Mouse (Mus musculus): ENCODE results near the gene Ufc1. TPM values are rescaled to one million over a fixed set of nuclear protein-coding genes. Genes with fewer than 3 reads are reported as not detected.

Gene Ufc1
- polyA plus RNA-seq, 1 experiment from 2014 or later = 112 TPM

- 0 out of 2 replicates have a peak overlapping the region, but pooled peaks have one; percentile 14 for H3K27ac ChIP-seq
- 89% methylated on average over 20 of the region's 20 CpGs for WGBS
- ATAC-seq = no peak
- H3K27me3 ChIP-seq = no peaks in the 10 kb centered on the region
- H3K9me3 ChIP-seq = no peaks in the 10 kb centered on the region
- H3K36me3 ChIP-seq = peaks cover 61% of the 10 kb centered on the region
- no peak overlapping the region for H3K4me3 ChIP-seq (replicated peaks)
- H3K4me2 ChIP-seq (replicated peaks) = no peak overlapping the region
- H3K4me1 ChIP-seq (replicated peaks) = peaks cover 46% of the 10 kb centered on the region
- H3K9ac ChIP-seq (replicated peaks) = peak overlapping the region; percentile 19; the same call in 1 of the 2 replicates
These were observed 9.5 kb downstream of the Ufc1 start for GRCm38 (mm10) chr1:171285096-171285892.

GRCm38 (mm10) chr1:171284491-171284890 is 10.3 kb downstream of the Ufc1 start:
- no peaks in the 10 kb centered on the region for H3K9me3 ChIP-seq

GRCm38 (mm10) chr1:171283188-171284160 is 11.3 kb downstream of the Ufc1 start:
- Histone ChIP-seq H3K9ac (replicated peaks) (no peak overlapping the region), H3K4me3 (replicated peaks) (no peak overlapping the region), H3K9me3 (no peaks in the 10 kb centered on the region), H3K27me3 (no peaks in the 10 kb centered on the region), H3K4me1 (replicated peaks) (peaks cover 56% of the 10 kb centered on the region), H3K27ac (no peak overlapping the region), H3K36me3 (peaks cover 48% of the 10 kb centered on the region), H3K4me2 (replicated peaks) (no peak overlapping the region)
- WGBS = 94% methylated on average over 18 of the region's 18 CpGs
- ATAC-seq = no peak

More at GRCm38 (mm10) chr1:171284491-171284890, 10.3 kb downstream of the Ufc1 start:
- Histone ChIP-seq H3K4me1 (replicated peaks) (peaks cover 54% of the 10 kb centered on the region), H3K27me3 (no peaks in the 10 kb centered on the region), H3K4me3 (replicated peaks) (no peak overlapping the region), H3K36me3 (peaks cover 55% of the 10 kb centered on the region), H3K9ac (replicated peaks) (no peak overlapping the region), H3K27ac (no peak overlapping the region), H3K4me2 (replicated peaks) (no peak overlapping the region)
- ATAC-seq = no peak
- 93% methylated on average over 15 of the region's 15 CpGs for WGBS

- Histone ChIP-seq H3K27me3 (no peaks in the 10 kb centered on the region), H3K9me3 (no peaks in the 10 kb centered on the region), H3K4me3 (replicated peaks) (peak overlapping the region; percentile 66), H3K27ac (peak overlapping the region; percentile 75; the same call in 1 of the 2 replicates), H3K36me3 (peaks cover 58% of the 10 kb centered on the region), H3K4me2 (replicated peaks) (peak overlapping the region; percentile 63), H3K4me1 (replicated peaks) (peaks cover 50% of the 10 kb centered on the region), H3K9ac (replicated peaks) (no peak overlapping the region)
- no peak for ATAC-seq
- WGBS = 76% methylated on average over 18 of the region's 18 CpGs
These were observed 12.6 kb downstream of the Ufc1 start for GRCm38 (mm10) chr1:171282086-171282805.

- Histone ChIP-seq H3K27ac (peak overlapping the region; percentile 75), H3K9ac (replicated peaks) (peak overlapping the region; percentile 52), H3K4me1 (replicated peaks) (peaks cover 43% of the 10 kb centered on the region), H3K4me3 (replicated peaks) (peak overlapping the region; percentile 66), H3K27me3 (no peaks in the 10 kb centered on the region), H3K36me3 (peaks cover 63% of the 10 kb centered on the region), H3K4me2 (replicated peaks) (peak overlapping the region; percentile 63), H3K9me3 (no peaks in the 10 kb centered on the region)
- ATAC-seq = peak; percentile 56
- 0% methylated on average over 10 of the region's 10 CpGs for WGBS
These were observed 13.3 kb downstream of the Ufc1 start for GRCm38 (mm10) chr1:171281528-171281923.

- peak within 1 kb of the TSS; percentile 66 for H3K4me3 ChIP-seq (replicated peaks)
- H3K4me1 ChIP-seq (replicated peaks) = peaks cover 38% of the 10 kb centered on the region
- H3K4me2 ChIP-seq (replicated peaks) = peak within 1 kb of the TSS; percentile 91
- H3K9me3 ChIP-seq = no peaks in the 10 kb centered on the region
- peaks cover 63% of the 10 kb centered on the region for H3K36me3 ChIP-seq
- WGBS = under 1% methylated on average over 26 of the region's 26 CpGs
- peak; percentile 98 for ATAC-seq
- H3K27me3 ChIP-seq = no peaks in the 10 kb centered on the region
- peak within 1 kb of the TSS; percentile 78 for H3K9ac ChIP-seq (replicated peaks)
- H3K27ac ChIP-seq = peak within 1 kb of the TSS; percentile 75
These were observed 13.8 kb downstream of the Ufc1 start, which contains the start of gene Ppox for GRCm38 (mm10) chr1:171280916-171281527. TSS of gene Ppox (minus strand) at chr1:171281186.

- Histone ChIP-seq H3K9ac (replicated peaks) (peak overlapping the region; percentile 78), H3K9me3 (no peaks in the 10 kb centered on the region), H3K27me3 (no peaks in the 10 kb centered on the region), H3K27ac (no peak overlapping the region), H3K4me2 (replicated peaks) (peak overlapping the region; percentile 91), H3K36me3 (peaks cover 64% of the 10 kb centered on the region), H3K4me3 (replicated peaks) (peak overlapping the region; percentile 66), H3K4me1 (replicated peaks) (peaks cover 31% of the 10 kb centered on the region)
- peak; percentile 28 for ATAC-seq
- WGBS = 2% methylated on average over 25 of the region's 25 CpGs
These were observed 14.4 kb downstream of the Ufc1 start for GRCm38 (mm10) chr1:171280250-171280915.

GRCm38 (mm10) chr1:171279721-171280120 is 15.1 kb downstream of the Ufc1 start:
- peaks cover 28% of the 10 kb centered on the region for H3K4me1 ChIP-seq (replicated peaks)
- WGBS = 58% methylated on average over 5 of the region's 5 CpGs
- H3K4me3 ChIP-seq (replicated peaks) = peak overlapping the region; percentile 66
- H3K27ac ChIP-seq = no peak overlapping the region
- peak overlapping the region; percentile 91 for H3K4me2 ChIP-seq (replicated peaks)
- peak overlapping the region; percentile 78 for H3K9ac ChIP-seq (replicated peaks)
- peaks cover 64% of the 10 kb centered on the region for H3K36me3 ChIP-seq
- H3K27me3 ChIP-seq = no peaks in the 10 kb centered on the region
- ATAC-seq = no peak
- H3K9me3 ChIP-seq = no peaks in the 10 kb centered on the region

GRCm38 (mm10) chr1:171279012-171279705 is 15.7 kb downstream of the Ufc1 start:
- Histone ChIP-seq H3K9ac (replicated peaks) (peak overlapping the region; percentile 78), H3K27ac (no peak overlapping the region), H3K4me2 (replicated peaks) (peak overlapping the region; percentile 91; the same call in 1 of the 2 replicates), H3K36me3 (peaks cover 64% of the 10 kb centered on the region), H3K27me3 (no peaks in the 10 kb centered on the region), H3K4me3 (replicated peaks) (no peak overlapping the region), H3K4me1 (replicated peaks) (peaks cover 25% of the 10 kb centered on the region), H3K9me3 (no peaks in the 10 kb centered on the region)
- ATAC-seq = no peak
- WGBS = 91% methylated on average over 14 of the region's 14 CpGs

GRCm38 (mm10) chr1:171278436-171278835 is 16.4 kb downstream of the Ufc1 start:
- H3K9ac ChIP-seq (replicated peaks) = no peak overlapping the region
- WGBS = 98% methylated on average over 8 of the region's 8 CpGs
- no peaks in the 10 kb centered on the region for H3K27me3 ChIP-seq
- peaks cover 64% of the 10 kb centered on the region for H3K36me3 ChIP-seq
- no peak for ATAC-seq
- H3K9me3 ChIP-seq = no peaks in the 10 kb centered on the region
- peaks cover 25% of the 10 kb centered on the region for H3K4me1 ChIP-seq (replicated peaks)
- no peak overlapping the region for H3K4me2 ChIP-seq (replicated peaks)
- H3K4me3 ChIP-seq (replicated peaks) = no peak overlapping the region
- no peak overlapping the region for H3K27ac ChIP-seq

All from midbrain, embryonic 13.5 days (tissue).